Mouse (Mus musculus) activated CD4-positive, CD25-positive, alpha-beta regulatory T cell, adult 9 weeks (primary cell): ENCODE results near the gene Krtap1-5. TPM values are rescaled to one million over a fixed set of nuclear protein-coding genes. Genes with fewer than 3 reads are reported as not detected.

Experiments used
- polyA plus RNA-seq: library from polyadenylated mRNA; unstranded; fragments of 100-300 nt; shearing (Covaris generic); gene quantifications from one replicate; pipeline ENCODE4 v1.2.1, GENCODE M21; 2017

The Krtap1-5 gene
- polyA plus RNA-seq, result not detected

DNA sequence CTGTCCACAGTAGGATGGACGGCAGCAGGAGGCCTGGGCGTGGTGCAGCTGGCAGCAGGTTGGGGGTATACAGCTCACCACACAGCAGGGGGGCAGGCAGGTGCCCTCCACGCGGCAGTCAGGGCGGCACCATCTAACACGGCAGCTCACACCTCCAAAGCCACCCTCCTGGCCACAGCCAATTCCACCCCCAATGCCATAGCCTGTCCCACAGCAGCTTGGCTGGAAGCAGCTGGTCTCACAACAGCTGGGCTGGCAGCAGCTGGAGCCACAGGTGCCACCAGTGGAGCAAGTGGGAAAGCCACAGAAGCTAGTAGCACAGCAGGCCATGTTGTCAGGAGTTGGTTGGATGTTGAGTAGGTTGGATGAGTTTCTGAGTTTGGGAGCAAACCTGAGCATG, at the start of gene Krtap1-5:
Krtap1-5 (minus strand) TSS at position 381 of the 400 bp plus-strand sequence.

DNA sequence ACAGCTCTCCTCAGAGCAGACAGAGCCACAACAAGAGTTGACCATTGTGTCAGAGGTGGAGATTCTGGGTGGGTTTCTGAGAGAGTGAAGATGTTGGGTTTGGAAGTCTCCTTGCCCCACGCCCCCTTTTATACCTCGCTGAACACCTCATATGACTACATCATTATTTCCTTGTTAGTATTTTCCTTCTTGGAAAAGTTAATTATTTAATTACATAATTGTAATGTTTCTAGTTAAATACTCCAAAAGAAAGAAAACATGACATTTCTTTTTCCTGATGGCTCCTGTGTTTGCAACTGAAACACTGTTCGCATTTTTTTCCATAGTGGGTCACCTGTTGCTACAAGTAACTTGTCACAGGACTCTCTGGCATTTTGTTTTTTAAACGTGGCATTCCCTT, 47.3 kb upstream of the Krtap1-5 start, which contains the start of gene Krtap4-1:
Krtap4-1 (minus strand) TSS at position 101 of the 400 bp plus-strand sequence.

DNA sequence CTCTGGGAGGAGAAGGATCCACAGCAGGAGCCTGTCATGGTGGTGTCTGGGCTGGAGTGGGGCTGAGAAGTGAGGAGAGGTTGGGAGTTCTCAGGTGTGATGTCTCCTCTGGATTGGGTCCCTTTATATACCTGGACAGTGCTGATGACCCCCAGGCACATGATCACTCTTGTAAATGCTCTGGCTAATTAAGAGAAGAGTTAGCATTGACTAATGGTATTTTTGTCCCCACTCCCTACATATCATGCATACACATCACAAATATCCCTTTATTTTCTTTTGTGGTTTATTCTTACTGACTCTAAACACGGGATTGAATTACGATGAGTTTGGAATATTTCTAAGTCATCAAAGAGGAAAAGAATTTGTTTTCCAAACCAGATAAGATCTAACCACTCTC, 39.5 kb upstream of the Krtap1-5 start, which contains the start of gene Gm11562:
Gm11562 (minus strand) TSS at position 101 of the 400 bp plus-strand sequence.

DNA sequence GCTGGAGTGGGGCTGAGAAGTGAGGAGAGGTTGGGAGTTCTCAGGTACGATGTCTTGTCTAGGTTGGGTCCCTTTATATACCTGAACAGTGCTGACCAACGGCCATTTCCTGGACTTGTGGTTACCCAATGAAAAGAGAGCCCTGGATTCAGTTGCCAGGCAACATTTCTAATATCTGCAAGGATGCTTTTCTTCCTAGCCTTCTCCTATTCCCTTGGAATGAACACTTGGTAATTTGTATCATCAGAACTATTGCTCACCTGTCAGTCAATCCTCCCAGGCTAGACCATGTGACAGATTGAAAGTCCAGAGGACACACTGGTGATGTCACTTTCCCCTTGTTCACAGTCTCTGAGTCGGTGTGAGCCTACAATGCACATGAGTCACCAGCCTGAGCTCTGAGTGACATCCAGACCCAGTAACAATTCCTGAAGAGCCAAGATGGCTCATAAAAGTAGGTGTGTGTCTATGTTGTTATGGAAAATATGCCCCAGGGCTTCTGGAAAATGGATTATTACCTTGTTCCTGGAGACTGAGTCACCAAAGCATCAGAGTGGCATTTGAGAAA, 34.1 kb upstream of the Krtap1-5 start, which contains the start of gene Krtap2-4:
Krtap2-4 (minus strand) TSS at position 51 of the 568 bp plus-strand sequence.

DNA sequence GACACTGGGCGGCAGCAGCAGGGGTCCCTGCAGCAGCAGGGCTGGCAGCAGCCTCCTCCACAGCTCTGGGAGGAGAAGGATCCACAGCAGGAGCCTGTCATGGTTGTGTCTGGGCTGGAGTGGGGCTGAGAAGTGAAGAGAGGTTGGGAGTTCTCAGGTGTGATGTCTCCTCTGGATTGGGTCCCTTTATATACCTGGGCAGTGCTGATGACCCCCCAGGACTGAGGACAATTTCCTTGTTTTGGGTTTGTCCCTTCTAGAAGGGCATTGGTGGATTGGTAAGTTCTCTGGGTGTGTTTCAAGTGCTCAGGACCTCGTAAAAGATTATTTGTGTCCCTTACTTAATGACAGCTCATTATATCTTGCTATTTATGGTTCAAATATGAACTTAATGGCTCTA, 29.3 kb upstream of the Krtap1-5 start, which contains the start of gene Gm11937:
Gm11937 (minus strand) TSS at position 101 of the 400 bp plus-strand sequence.

DNA sequence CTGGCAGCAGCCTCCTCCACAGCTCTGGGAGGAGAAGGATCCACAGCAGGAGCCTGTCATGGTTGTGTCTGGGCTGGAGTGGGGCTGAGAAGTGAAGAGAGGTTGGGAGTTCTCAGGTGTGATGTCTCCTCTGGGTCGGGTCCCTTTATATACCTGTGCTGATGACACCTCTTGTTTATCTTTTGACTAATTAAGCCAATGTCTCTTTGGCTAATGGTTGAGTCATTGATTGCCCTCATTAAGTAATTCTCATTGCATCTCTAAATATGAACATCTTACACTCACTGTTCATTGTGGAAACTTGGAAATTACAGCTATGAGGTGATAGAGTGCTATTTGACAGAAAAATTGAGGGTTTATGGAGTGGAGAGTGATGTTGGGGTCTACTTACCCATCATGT, 22.4 kb upstream of the Krtap1-5 start, which contains the start of gene Gm11938:
Gm11938 (minus strand) TSS at position 101 of the 400 bp plus-strand sequence.

DNA sequence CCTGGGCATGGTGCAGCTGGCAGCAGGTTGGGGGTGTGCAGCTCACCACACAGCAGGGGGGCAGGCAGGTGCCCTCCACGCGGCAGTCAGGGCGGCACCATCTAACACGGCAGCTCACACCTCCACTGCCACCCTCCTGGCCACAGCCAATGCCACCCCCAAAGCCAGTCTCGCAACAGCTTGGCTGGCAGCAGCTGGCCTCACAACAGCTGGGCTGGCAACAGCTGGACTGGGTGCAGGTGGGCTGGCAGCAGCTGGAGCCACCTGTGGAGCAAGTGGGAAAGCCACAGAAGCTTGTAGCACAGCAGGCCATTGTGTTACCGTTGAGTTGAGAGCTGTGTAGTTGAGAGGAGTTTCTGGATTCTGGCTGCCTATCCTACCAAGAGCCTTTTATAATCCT, 16.9 kb upstream of the Krtap1-5 start, which contains the start of gene Krtap9-3:
Krtap9-3 (minus strand) TSS at position 364 of the 400 bp plus-strand sequence.

DNA sequence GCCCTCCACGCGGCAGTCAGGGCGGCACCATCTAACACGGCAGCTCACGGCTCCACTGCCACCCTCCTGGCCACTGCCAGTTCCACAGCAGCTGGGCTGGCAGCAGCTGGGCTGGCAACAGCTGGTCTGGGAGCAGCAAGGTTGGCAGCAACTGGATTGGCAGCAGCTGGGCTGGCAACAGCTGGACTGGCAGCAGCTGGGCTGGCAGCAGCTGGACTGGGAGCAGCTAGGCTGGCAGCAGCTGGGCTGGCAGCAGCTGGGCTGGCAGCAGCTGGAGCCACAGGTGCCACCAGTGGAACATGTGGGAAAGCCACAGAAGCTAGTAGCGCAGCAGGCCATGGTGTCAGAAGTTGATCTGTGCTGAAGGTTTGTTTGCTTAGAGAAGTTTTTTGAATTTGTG, 10.2 kb upstream of the Krtap1-5 start, which contains the start of gene Krtap1-3:
Krtap1-3 (minus strand) TSS at position 359 of the 400 bp plus-strand sequence.

DNA sequence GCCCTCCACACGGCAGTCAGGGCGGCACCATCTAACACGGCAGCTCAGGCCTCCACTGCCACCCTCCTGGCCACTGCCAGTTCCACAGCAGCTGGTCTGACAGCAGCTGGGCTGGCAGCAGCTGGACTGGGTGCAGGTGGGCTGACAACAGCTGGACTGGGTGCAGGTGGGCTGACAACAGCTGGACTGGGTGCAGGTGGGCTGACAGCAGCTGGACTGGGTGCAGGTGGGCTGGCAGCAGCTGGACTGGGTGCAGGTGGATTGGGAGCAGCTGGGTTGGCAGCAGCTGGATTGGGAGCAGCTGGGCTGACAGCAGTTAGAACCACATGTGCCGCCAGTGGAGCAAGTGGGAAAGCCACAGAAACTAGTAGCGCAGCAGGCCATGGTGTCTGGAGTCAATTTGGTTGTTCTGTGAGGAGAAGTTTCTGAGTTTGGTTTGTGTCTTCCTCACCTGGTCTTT, 2.5 kb upstream of the Krtap1-5 start, which contains the start of gene Krtap1-4:
Krtap1-4 (minus strand) TSS at position 410 of the 460 bp plus-strand sequence.

DNA sequence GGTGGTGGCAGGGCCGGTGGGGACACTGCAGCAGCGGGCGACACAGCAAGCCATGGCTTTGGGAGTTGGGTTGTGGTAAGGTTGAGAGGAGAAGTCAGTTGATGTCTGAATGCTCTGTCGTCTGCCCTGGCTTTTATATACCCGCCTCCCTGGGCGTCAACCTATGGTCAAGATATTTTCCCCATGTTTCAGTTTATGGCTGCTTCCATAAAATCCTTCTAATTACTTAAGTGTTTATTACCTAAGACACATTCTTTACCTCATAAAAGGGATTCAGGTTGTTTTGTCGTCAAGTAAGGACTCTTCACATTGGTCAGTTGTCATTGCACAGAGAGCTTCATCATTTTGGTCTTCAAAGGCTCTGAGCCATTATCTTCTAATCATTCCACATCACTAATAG, 14.3 kb downstream of the Krtap1-5 start, which contains the start of gene Krtap3-1:
Krtap3-1 (minus strand) TSS at position 101 of the 400 bp plus-strand sequence.

DNA sequence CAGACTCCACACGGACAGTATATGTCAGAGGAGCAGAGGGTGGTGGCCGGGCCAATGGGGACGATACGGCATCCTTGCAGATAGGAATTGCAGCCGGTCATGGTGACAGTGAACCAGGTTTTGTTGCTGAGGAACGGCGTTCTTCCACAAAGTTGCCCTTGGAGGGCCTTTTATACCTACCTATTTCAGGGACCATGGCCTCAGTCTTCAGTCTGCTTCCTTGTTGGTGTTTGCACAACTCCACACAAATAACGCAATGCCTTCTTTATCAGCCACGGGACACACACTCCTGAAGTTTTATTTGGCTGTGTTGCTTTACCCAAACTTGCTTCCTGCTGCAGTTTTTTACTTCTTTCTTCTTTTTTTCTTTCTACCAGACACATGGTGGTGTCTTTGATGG, 21.4 kb downstream of the Krtap1-5 start, which contains the start of gene Gm11939:
Gm11939 (minus strand) TSS at position 101 of the 400 bp plus-strand sequence.

DNA sequence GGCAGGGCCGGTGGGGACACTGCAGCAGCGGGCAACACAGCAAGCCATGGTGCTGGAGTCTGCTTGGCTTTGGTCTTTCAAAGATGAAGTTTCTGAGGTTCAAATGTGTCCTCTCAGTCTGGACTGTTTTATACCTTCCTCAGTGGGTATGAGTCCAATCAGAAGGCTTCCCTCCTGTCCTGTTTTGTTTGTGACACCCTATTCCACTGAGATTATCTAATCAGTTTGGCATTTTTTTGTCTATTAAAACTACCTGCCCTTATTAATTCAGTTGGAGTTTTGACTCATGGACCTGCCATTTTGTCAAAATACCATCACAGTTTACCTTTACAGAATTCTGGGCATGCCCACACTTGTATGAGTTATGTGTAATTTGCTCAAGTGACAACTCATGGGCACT, 24.1 kb downstream of the Krtap1-5 start, which contains the start of gene Krtap3-2:
Krtap3-2 (minus strand) TSS at position 101 of the 400 bp plus-strand sequence.

DNA sequence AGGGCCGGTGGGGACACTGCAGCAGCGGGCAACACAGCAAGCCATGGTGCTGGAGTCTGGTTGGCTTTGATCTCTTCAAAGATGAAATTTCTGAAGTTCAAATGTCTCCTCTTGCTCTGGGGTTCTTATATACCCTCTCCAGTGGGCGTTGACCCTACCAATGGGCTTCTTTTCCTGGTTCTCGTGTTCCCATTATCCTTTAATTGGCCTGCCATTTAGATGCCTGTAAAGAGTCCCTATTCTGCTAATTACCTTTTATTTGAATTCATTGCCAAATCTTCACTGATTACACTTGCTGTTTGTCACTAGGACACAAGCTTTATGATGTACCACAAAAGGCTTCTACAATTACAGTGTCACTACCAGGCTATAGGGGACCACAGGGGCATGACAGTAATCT, 30.1 kb downstream of the Krtap1-5 start, which contains the start of gene Krtap3-3:
Krtap3-3 (minus strand) TSS at position 101 of the 400 bp plus-strand sequence.

Other genes starting within 250 kb of the Krtap1-5 start
- gene Krt26, start 243.1 kb downstream of the Krtap1-5 start, polyA plus RNA-seq, result not detected
- gene Krt27, start 229.9 kb downstream of the Krtap1-5 start, polyA plus RNA-seq, result not detected
- gene Krt28, start 206.1 kb downstream of the Krtap1-5 start, polyA plus RNA-seq, result not detected
- 12.6 TPM for gene Krt10, start 191.7 kb downstream of the Krtap1-5 start, polyA plus RNA-seq
- gene Krt12, start 158.8 kb downstream of the Krtap1-5 start, polyA plus RNA-seq, result not detected
- not detected for gene Krt20, start 142.9 kb downstream of the Krtap1-5 start, polyA plus RNA-seq
- not detected for gene Krt23, start 87.9 kb downstream of the Krtap1-5 start, polyA plus RNA-seq
- gene Krt39, start 59.7 kb downstream of the Krtap1-5 start, polyA plus RNA-seq, result not detected
- gene Krt40, start 37.9 kb downstream of the Krtap1-5 start, polyA plus RNA-seq, result not detected
- not detected for gene Krtap3-3, start 30.2 kb downstream of the Krtap1-5 start, polyA plus RNA-seq
- not detected for gene Krtap3-2, start 24.2 kb downstream of the Krtap1-5 start, polyA plus RNA-seq
- gene Gm11939, start 21.6 kb downstream of the Krtap1-5 start, polyA plus RNA-seq, result not detected
- gene Krtap3-1, start 14.4 kb downstream of the Krtap1-5 start, polyA plus RNA-seq, result not detected
- not detected for gene Krtap1-4, start 2.6 kb upstream of the Krtap1-5 start, polyA plus RNA-seq
- not detected for gene Krtap1-3, start 10.3 kb upstream of the Krtap1-5 start, polyA plus RNA-seq
- gene Krtap9-3, start 17.1 kb upstream of the Krtap1-5 start, polyA plus RNA-seq, result not detected
- not detected for gene Gm11938, start 22.3 kb upstream of the Krtap1-5 start, polyA plus RNA-seq
- not detected for gene Gm11937, start 29.2 kb upstream of the Krtap1-5 start, polyA plus RNA-seq
- gene Krtap2-4, start 33.8 kb upstream of the Krtap1-5 start, polyA plus RNA-seq, result not detected
- gene Gm11562, start 39.4 kb upstream of the Krtap1-5 start, polyA plus RNA-seq, result not detected
- gene Krtap4-1, start 47.2 kb upstream of the Krtap1-5 start, polyA plus RNA-seq, result not detected
- not detected for gene Krtap4-2, start 54.1 kb upstream of the Krtap1-5 start, polyA plus RNA-seq
- gene Krtap4-7, start 63.1 kb upstream of the Krtap1-5 start, polyA plus RNA-seq, result not detected
- not detected for gene Gm11555, start 69.2 kb upstream of the Krtap1-5 start, polyA plus RNA-seq
- not detected for gene Gm11563, start 77.9 kb upstream of the Krtap1-5 start, polyA plus RNA-seq
- not detected for gene Krtap4-6, start 84.9 kb upstream of the Krtap1-5 start, polyA plus RNA-seq
- gene Gm14190, start 109.7 kb upstream of the Krtap1-5 start, polyA plus RNA-seq, result not detected
- not detected for gene Gm14180, start 153.3 kb upstream of the Krtap1-5 start, polyA plus RNA-seq
- not detected for gene Gm11595, start 191.9 kb upstream of the Krtap1-5 start, polyA plus RNA-seq
- not detected for gene Krtap4-8, start 199.7 kb upstream of the Krtap1-5 start, polyA plus RNA-seq
- not detected for gene Krtap4-9, start 204.2 kb upstream of the Krtap1-5 start, polyA plus RNA-seq
- not detected for gene Gm11596, start 212.5 kb upstream of the Krtap1-5 start, polyA plus RNA-seq
- not detected for gene Gm11569, start 217.9 kb upstream of the Krtap1-5 start, polyA plus RNA-seq
- gene Gm11554, start 223.4 kb upstream of the Krtap1-5 start, polyA plus RNA-seq, result not detected
- not detected for gene Krtap4-13, start 228.9 kb upstream of the Krtap1-5 start, polyA plus RNA-seq
- gene Gm11564, start 234.7 kb upstream of the Krtap1-5 start, polyA plus RNA-seq, result not detected